Mouse (Mus musculus) embryonic stem cell, embryonic (primary cell): ENCODE measurements around the gene Wdr20rt.

Experiments
- CTCF ChIA-PET, 4 experiments: fragments of 300-600 bp in 2 of 4; fragments of 350-600 bp in 2 of 4; sonication (Branson Sonifier 250); formaldehyde crosslinking; loops; one replicate each; lab custom pipeline; 2022; ENCODE audit warnings: inconsistent platforms in 2 of 4; lab: Charles Lee
- POLR2A ChIA-PET, 4 experiments: fragments of 300-600 bp in 2 of 4; fragments of 350-600 bp in 2 of 4; sonication (Branson Sonifier 250); formaldehyde crosslinking; loops; one replicate each; lab custom pipeline; 2022; ENCODE audit warnings: antibody characterized with exemption in 4 of 4, inconsistent platforms in 1 of 4; lab: Charles Lee

The Wdr20rt gene

DNA sequence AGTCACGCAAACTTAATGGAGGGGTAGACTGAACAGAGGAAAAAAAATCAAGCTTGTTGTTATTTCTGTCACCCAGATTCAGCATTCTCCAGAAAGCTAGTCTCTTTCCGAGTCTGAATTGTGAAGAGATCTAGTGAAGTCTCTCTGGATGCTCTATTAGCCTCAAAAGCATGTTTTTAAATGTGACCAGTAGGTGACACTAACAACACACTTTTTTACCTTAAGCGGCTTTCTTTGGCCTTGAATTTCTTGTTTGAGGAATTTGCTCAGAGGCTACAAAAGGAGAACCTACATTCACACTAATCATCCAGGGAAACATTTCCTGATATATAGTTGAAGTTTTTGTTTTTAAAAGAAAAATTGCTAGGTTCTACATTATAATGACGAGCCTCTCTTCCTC lies 48.5 kb downstream of the Wdr20rt start:
- ChIA-PET CTCF (interaction anchor here in 1 of 4 experiments (0.6 kb wide), 1 partner anchor 11 kb away, joined by 3 read pairs; no protein-coding TSS in a partner anchor), POLR2A (no interaction called here)
